In genomic region chr11:120167921-120168356, GRCm38 (mm10) we compare ENCODE assay signal across 17 mouse cellular contexts. TPM values are rescaled to one million over a fixed set of nuclear protein-coding genes. Genes with fewer than 3 reads are reported as not detected.
DNase-seq lines count a peak whose midpoint lies in the region; ATAC-seq and TF ChIP-seq lines count a peak whose summit lies in the region.
"Had no signal": no experiment of that assay in that cellular context is flagged by ENCODE, and none has a peak within 500 bp of the region (broad histone marks: within the 10 kb centered on the region; RNA-seq: fewer than 3 reads in every experiment).

No protein-coding gene starts in this region.

- no peak overlapping the region for H3K4me3 ChIP-seq in heart, embryonic 13.5 days
- no peak overlapping the region for H3K4me3 ChIP-seq in heart, embryonic 11.5 days (ENCODE audit: low read depth, low read length)
- no peak overlapping the region for H3K4me3 ChIP-seq in midbrain, embryonic 11.5 days (ENCODE audit: low read depth, low read length)
- no peak overlapping the region for H3K4me3 ChIP-seq in midbrain, postnatal 0 days (ENCODE audit: low read depth, low read length)
- H3K4me3 ChIP-seq: hindbrain, embryonic 12.5 days; limb, embryonic 13.5 days; midbrain, embryonic 13.5 days; neural tube, embryonic 12.5 days had no signal

- no peak for TF ChIP-seq CTCF in midbrain, postnatal 0 days (IDR thresholded peaks at IDR 0.05)

- no peak overlapping the region for H3K4me2 ChIP-seq in heart, embryonic 13.5 days
- no peak overlapping the region; the same call in 1 of the 2 replicates for H3K4me2 ChIP-seq in heart, embryonic 11.5 days
- H3K4me2 ChIP-seq in midbrain, embryonic 11.5 days, result no peak overlapping the region
- no peak overlapping the region for H3K4me2 ChIP-seq in midbrain, postnatal 0 days (ENCODE audit: low read depth, low read length, poor library complexity, severe bottlenecking)
- H3K4me2 ChIP-seq: hindbrain, embryonic 12.5 days; limb, embryonic 13.5 days; midbrain, embryonic 13.5 days; neural tube, embryonic 12.5 days had no signal

- H3K27me3 ChIP-seq in heart, embryonic 13.5 days (replicated peaks), result no peaks in the 10 kb centered on the region
- no peaks in the 10 kb centered on the region for H3K27me3 ChIP-seq in heart, embryonic 11.5 days (ENCODE audit: control insufficient read depth, insufficient read depth, low read length)
- no peaks in the 10 kb centered on the region for H3K27me3 ChIP-seq in midbrain, embryonic 11.5 days (ENCODE audit: control insufficient read depth, insufficient read depth, low read length)
- no peaks in the 10 kb centered on the region for H3K27me3 ChIP-seq in midbrain, postnatal 0 days (ENCODE audit: insufficient read depth, low read length)
- H3K27me3 ChIP-seq: hindbrain, embryonic 12.5 days; midbrain, embryonic 13.5 days; neural tube, embryonic 12.5 days had no signal

- H3K4me1 ChIP-seq in heart, embryonic 13.5 days, result peaks cover 84% of the 10 kb centered on the region
- peaks cover 48% of the 10 kb centered on the region for H3K4me1 ChIP-seq in heart, embryonic 11.5 days (ENCODE audit: control insufficient read depth, insufficient read depth, low read length)
- peaks cover 5% of the 10 kb centered on the region; the same call in 1 of the 2 replicates for H3K4me1 ChIP-seq in midbrain, embryonic 11.5 days (ENCODE audit: control insufficient read depth, insufficient read depth, low read length)
- no peaks in the 10 kb centered on the region for H3K4me1 ChIP-seq in midbrain, postnatal 0 days (ENCODE audit: insufficient read depth, low read length)

- H3K27ac ChIP-seq in heart, embryonic 13.5 days (replicated peaks), result peak overlapping the region; percentile 56; the same call in 1 of the 2 replicates
- H3K27ac ChIP-seq in heart, embryonic 11.5 days (ENCODE audit: low read depth, low read length), result no peak overlapping the region
- H3K27ac ChIP-seq in midbrain, embryonic 11.5 days (ENCODE audit: low read depth, low read length), result no peak overlapping the region
- H3K27ac ChIP-seq in midbrain, postnatal 0 days (ENCODE audit: low read depth, low read length), result no peak overlapping the region
- H3K27ac ChIP-seq: hindbrain, embryonic 12.5 days; limb, embryonic 13.5 days; midbrain, embryonic 13.5 days; neural tube, embryonic 12.5 days had no signal

- whole genome bisulfite sequencing in heart, embryonic 13.5 days, result 63% methylated on average over 12 of the region's 12 CpGs
- WGBS in heart, embryonic 11.5 days (ENCODE audit: insufficient replicate concordance), result 66% methylated on average over 12 of the region's 12 CpGs
- 34% methylated on average over 12 of the region's 12 CpGs for WGBS in midbrain, embryonic 11.5 days
- 48% methylated on average over 12 of the region's 12 CpGs for WGBS in midbrain, postnatal 0 days

- H3K9ac ChIP-seq in heart, embryonic 13.5 days, result peak overlapping the region; percentile 59; the same call in 1 of the 2 replicates
- no peak overlapping the region for H3K9ac ChIP-seq in heart, embryonic 11.5 days (ENCODE audit: low read depth, low read length)
- 0 out of 2 replicates have a peak overlapping the region, but pooled peaks have one; percentile 31 for H3K9ac ChIP-seq in midbrain, embryonic 11.5 days (ENCODE audit: low read length)
- H3K9ac ChIP-seq in midbrain, postnatal 0 days (replicated peaks; ENCODE audit: low read length, poor library complexity, severe bottlenecking), result no peak overlapping the region
- H3K9ac ChIP-seq: hindbrain, embryonic 12.5 days; limb, embryonic 13.5 days; liver, postnatal 0 days; midbrain, embryonic 13.5 days; neural tube, embryonic 12.5 days had no signal

- peaks cover 3% of the 10 kb centered on the region; the same call in 1 of the 2 replicates for H3K9me3 ChIP-seq in heart, embryonic 13.5 days
- H3K9me3 ChIP-seq in heart, embryonic 11.5 days (replicated peaks; ENCODE audit: control insufficient read depth, low read length), result no peaks in the 10 kb centered on the region
- H3K9me3 ChIP-seq in midbrain, embryonic 11.5 days (ENCODE audit: control insufficient read depth, low read length), result no peaks in the 10 kb centered on the region
- H3K9me3 ChIP-seq in midbrain, postnatal 0 days (ENCODE audit: low read length), result no peaks in the 10 kb centered on the region
- H3K9me3 ChIP-seq: hindbrain, embryonic 12.5 days; limb, embryonic 13.5 days; midbrain, embryonic 13.5 days; neural tube, embryonic 12.5 days had no signal

- DNase-seq in midbrain, embryonic 11.5 days (ENCODE audit: low spot score, missing footprints), result no peak
- no peak for DNase-seq in midbrain, postnatal 0 days (ENCODE audit: low spot score)
- DNase-seq in adrenal gland, postnatal 10 days, result peak; percentile 56
- DNase-seq in B cell, adult 2 months, result no peak
- DNase-seq in adipocyte (ENCODE audit: low spot score), result no peak
- DNase-seq: cerebellum, adult 2 months; kidney, adult 2 months; liver, postnatal 0 days; lung, postnatal 36 days; right cerebral cortex, adult 18-20 months; thymus, postnatal 4 days had no signal

- no peaks in the 10 kb centered on the region for H3K36me3 ChIP-seq in heart, embryonic 13.5 days
- H3K36me3 ChIP-seq in heart, embryonic 11.5 days (ENCODE audit: control insufficient read depth, insufficient read depth, low read length), result no peaks in the 10 kb centered on the region
- H3K36me3 ChIP-seq in midbrain, embryonic 11.5 days (ENCODE audit: control insufficient read depth, insufficient read depth, low read length), result no peaks in the 10 kb centered on the region
- H3K36me3 ChIP-seq in midbrain, postnatal 0 days (ENCODE audit: insufficient read depth, low read length), result no peaks in the 10 kb centered on the region
- H3K36me3 ChIP-seq: hindbrain, embryonic 12.5 days; limb, embryonic 13.5 days; midbrain, embryonic 13.5 days; neural tube, embryonic 12.5 days had no signal

- ATAC-seq in heart, embryonic 13.5 days (ENCODE audit: extremely low read depth, insufficient number of reproducible peaks, low FRiP score, low TSS enrichment), result no peak
- no peak for ATAC-seq in heart, embryonic 11.5 days (replicated peaks; ENCODE audit: insufficient number of reproducible peaks, low FRiP score, low TSS enrichment)
- no peak for ATAC-seq in midbrain, embryonic 11.5 days (ENCODE audit: low FRiP score)
- ATAC-seq in midbrain, postnatal 0 days (ENCODE audit: low FRiP score), result no peak
- ATAC-seq: liver, postnatal 0 days; midbrain, embryonic 13.5 days had no signal

RNA-seq across cellular contexts. Expression of gene Slc38a10, which starts 16.8 kb away (rescaled TPM):
- polyA plus RNA-seq in heart, embryonic 13.5 days (2015; fragmentation: Nextera tagmentation; extraction: Ambion mirVana), result 83.7 and 88.0 TPM in 2 replicates
- 57.5 and 72.0 TPM in 2 replicates for polyA plus RNA-seq in heart, embryonic 11.5 days (2014; fragmentation: Nextera tagmentation; extraction: Ambion mirVana)
- 46.3 and 53.3 TPM in 2 replicates for polyA plus RNA-seq in midbrain, embryonic 11.5 days (2014; fragmentation: Nextera tagmentation; extraction: Ambion mirVana)
- total RNA-seq in midbrain, postnatal 0 days (2014; rRNA removed), result 171 and 175 TPM in 2 replicates
- 108 and 111 TPM in 2 replicates for polyA plus RNA-seq in midbrain, postnatal 0 days (2015; fragmentation: Nextera tagmentation; extraction: Ambion mirVana)
- total RNA-seq in adrenal gland, postnatal 10 days (2021), result 100 to 1,000 TPM; 113 to 117 TPM

Comparison
In these comparisons a context has a peak if more than half of its experiments do, and no peak if none do; other contexts are left out.
1. H3K9ac ChIP-seq: peak in heart, embryonic 13.5 days (single experiment) and midbrain, embryonic 11.5 days (single experiment); none in heart, embryonic 11.5 days (single experiment) and midbrain, postnatal 0 days (single experiment).